Mouse (Mus musculus) right cerebral cortex, postnatal 10 days (tissue): ENCODE data around the gene Mettl26.
A peak's percentile ranks its signal among the peaks of the same experiment; 100 is the strongest.
"Not testable (repeated sequence)": the region's sequence is repeated elsewhere in the genome, so short reads cannot be mapped to it uniquely, and the experiment has no call there.

ENCODE experiments used
- DNase-seq, 2 experiments: peaks; one replicate each; pipeline ENCODE4 v3.0.0; 2021; ENCODE audit warnings: low spot score in 2 of 2

The Mettl26 gene

DNA sequence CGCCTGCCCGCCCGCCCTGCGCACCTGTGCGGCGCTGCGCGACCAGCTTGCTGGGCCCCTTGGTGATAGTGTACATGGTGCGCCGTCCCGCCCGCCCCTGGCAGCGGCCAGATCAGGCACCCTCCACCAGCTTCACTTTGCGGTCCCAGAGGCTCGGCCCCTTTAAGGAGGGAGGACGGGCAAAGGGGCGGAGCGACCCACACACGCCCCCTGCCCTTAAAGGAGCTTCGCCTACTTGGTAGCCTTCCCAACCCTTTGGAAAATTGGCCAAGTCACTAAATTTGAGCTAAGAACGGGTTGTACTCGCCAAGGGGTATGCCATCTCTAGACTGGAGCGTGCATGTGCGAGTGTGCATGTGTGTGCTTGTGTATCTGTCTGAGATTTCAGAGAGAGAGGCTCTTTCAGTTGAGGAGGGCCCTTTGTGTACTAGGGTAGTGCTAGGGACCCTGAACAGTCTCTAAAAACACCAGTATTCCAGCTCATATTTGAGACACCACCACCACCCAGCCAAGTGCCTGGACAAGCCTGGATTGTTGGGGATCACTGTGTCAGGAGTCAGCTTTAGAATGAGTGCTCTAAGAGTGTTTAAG lies 6.2 kb upstream of the Mettl26 start, which contains the start of gene Mcrip2:
Gene Mcrip2 (minus strand): TSS at position 164 of the 591 bp plus-strand sequence.
- peak; percentile 87 to 88 for DNase-seq

DNA sequence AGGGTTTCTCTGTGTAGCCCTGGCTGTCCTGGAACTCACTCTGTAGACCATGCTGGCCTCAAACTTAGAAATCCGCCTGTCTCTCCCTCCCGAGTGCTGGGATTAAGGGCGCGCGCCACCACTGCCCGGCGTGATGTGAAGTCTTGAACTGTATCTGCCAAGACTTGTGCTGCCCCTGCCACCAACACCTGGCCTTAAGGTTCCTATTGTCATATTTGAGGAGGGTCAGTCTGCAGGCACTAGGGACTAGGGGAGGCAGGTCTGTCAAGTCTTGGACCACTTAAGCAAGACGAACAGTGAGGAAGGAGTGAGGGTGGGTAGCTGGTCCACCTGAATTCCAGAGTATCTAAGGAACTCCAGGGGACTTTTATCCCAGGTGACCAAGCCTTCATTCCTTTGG lies 5.4 kb upstream of the Mettl26 start:
- DNase-seq = no peak

DNA sequence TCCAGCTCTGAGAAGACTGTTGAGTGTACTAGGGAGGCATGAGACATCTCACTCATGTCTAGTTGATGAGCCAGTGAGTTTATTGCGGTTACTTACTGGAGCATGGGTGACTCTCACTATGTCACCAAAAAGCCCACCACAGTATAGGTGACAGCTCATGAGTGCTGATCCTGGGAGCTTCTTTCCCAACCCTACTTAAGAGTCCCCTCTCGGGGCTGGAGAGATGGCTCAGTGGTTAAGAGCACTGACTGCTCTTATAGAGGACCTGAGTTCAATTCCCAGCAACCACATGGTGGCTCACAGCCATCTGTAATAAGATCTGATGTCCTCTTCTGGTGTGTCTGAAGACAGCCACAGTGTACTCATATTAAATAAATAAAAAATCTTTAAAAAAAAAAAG lies 4.9 kb upstream of the Mettl26 start:
- no peak for DNase-seq

DNA sequence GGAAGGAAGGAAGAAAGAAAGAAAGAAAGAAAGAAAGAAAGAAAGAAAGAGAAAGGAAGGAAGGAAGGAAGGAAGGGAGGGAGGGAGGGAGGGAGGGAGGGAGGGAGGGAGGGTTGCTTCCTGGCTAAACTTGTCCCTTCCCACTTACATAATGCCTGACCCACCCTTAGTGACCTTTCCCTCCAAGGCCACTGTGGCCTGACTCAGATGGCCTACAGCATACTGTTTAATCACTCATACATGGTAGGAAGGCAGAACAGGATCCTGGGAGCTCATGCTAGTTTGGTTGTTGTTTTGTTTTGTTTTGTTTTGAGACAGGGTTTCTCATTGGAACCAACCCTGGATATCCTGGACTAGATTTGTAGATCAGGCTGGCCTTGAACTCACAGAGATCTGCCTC lies 3.3 kb upstream of the Mettl26 start:
- DNase-seq = not testable (repeated sequence)

DNA sequence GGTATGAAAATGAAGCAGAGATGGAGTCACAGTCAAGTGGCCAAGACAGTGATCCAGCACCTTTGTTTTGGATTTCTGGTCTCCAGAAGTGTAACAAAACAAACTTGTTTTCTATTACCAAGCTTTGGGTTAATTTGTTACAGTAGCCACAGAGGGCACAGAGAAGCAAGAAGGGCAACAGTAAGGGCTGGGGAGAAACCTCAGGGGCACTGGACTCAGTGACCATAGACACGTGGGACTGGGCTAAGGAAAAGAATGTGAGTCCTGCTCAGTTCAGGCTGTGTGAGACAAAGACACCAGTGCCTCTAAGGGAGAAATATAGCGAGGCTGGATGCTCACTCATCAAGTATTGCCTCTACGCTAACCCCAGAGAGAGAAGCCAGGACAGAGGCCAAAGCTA lies 2.2 kb upstream of the Mettl26 start:
- DNase-seq = no peak

DNA sequence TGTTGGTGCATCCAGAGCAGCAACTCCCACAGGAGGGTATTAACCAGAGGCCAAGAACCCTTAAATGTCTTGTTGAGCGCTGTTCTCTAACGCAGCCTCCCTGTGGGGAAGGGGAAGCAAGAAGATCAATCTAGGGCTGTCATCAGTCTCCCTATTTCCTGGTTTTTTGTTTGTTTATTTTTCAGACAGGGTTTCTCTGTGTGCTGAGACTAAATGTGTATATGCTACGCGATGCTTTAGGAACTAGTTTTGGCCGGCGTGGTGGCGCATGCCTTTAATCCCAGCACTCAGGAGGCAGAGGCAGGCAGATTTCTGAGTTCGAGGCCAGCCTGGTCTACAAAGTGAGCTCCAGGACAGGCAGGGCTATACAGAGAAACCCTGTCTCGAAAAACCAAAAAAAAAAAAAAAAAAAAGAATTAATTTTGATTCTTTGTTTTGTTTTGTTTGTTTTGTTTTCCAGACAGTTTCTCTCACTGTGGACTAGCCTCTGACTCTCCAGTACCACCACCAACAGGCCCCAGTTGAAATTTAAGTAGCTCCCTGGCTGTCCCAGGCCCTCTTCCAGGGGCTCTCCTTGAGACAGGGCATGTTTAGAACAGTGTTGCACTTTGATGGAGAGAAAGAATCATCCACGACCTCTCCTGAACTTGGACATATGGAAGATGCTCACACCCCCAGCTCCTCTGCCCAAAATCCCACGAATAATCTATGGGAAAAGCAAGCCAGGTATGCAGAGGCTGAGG lies 1.3 kb upstream of the Mettl26 start:
- DNase-seq = no peak

DNA sequence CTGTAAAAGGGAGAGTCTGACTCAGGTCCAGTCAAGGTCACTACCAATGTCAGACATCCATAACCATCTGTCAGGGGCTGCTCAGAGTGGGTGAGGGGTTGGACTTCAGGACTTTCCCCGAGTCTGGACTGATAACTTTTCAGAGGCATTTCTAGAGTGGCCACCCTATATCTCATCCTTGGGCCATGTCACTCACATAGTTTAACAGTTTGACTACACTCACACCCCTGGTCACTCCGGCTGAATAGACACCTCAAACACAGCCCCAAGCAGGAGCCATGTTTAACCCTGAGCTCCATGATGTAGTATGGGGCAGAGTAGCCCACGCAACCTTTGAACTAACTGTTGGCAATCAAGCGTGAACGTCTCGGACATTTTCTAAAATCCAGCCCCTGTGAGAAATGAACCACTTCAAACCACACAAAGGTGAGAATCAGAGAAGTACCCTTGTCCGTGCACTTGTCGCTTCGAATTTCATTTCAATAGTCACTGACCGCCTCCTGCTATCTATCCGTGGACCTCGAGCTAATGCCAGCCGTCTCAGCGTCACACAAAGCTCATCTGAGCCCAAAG lies 640 bp upstream of the Mettl26 start:
- DNase-seq = no peak

DNA sequence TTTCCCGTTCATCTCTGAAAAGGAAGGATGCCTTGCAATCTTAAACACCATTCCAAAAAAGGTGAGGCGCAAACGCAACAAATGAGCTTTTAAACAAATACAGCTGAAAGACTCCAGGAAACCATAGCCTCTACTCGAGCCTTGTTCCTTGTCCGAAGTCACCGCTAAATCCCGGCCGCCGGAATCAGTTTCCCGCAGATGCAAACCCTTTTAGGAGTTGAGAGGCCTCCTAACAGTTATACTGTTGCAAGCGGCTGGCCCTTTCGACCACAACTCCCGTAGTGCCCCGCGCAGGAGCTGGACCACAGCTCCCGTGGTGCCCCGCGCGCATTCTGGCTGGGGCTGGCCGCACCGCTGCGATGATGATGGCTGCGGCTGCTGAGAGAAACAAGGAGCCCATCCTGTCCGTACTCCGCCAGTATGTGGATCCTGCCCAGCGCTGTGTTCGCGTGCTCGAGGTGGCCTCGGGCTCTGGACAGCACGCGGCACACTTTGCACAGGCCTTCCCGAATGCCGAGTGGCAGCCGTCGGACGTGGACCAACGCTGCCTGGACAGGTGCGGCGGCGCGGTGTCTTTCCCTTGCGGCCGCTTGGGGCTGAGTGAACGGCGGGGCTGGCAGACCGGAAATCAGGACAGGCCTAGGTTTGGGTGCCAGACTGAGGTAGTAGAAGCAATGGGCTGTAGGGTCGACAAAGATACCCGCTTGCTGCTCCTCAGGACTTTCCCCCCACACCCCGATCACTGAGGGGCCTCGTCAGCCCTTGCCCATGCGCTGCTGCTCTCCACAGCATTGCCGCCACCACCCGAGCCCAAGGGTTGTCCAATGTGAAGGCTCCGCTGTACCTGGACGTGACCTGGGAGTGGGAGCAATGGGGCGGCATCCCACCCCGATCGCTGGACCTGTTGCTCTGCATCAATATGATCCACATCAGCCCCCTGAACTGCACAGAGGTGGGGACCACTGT lies 580 bp downstream of the Mettl26 start:
- peak; percentile 94 for DNase-seq

DNA sequence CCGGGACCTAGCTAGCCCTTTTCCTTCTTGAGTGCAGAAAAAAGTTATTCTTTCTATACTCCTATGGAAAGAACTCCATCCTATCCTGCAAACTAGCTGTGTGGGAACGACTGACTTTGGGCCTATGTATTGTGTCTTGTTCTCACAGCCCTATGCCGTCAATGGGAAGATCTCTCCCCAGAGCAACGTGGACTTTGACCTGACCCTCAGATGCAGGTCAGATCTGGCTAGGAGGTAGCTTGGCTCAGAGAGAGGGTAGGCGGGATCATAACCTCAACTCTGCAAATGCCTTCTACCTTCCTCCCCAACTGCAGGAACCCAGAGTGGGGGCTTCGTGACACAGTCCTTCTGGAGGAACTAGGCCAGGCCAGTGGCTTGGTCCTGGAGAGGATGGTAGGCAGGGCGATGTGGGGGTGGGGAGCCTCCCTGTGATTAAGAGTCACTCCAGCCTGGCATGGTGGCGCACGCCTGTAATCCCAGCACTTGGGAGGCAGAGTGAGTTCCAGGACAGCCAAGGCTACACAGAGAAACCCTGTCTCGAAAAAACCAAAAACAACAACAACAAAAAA lies 1.6 kb downstream of the Mettl26 start:
- DNase-seq = no peak

DNA sequence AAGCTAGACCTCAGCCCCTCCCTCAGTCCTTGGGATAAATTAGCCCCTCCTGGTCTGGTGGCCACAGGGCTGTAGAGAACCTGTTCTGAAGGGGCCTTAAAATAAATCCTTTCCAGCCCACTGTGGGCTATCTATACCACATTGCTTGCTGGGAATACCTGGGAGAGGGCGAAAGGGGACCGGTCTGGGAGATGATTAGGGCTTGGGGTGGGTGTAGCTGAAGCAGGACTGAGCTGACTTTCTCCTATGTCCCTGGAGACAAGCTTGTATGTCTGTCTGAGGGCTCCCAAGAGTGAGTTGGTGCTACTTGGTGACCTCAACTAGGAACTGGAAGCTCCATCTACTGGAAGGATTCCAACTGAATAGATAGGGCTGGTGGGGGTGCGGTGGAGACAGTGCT lies 2.2 kb downstream of the Mettl26 start:
- no peak for DNase-seq

DNA sequence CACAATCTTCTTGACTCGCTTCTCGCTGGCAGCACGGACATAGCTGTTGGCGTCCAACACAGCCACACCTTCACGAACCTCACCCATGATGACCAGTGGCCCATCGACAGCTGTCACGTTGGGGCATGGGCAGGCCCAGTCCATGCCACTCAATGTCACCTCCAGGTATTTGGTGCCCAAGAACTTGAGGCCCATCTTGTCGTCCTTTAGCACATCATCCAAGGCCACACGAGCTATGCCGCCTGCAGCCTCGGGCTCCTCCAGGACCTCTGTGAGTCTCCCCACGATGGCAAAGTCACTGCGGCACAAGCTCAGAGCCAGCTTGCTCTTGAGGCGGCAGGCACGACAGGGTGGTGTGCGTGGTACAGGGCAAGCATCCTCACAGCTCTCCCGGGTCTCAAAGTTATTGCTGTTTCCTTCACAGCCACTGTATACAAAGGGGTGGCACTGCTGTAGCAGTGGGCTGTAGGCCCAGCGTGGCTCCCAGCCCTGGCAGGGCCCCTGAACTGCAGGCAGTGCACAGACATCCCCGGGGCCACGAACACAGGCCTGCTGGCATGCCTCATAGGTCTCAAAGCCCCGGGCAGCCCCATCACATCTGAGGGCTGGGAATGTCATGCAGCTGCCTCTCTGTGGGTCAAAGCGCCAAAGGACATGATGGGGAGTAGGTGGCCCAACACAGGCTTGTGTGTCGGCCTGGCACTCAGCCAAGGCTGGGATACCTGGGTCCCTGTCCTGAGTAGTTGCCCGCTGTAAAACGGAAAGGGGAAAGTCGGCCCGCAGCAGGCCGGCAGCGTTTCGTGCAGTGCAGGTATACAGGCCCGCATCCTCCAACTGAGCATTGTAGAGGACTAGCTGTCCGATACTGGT lies 3.1 kb downstream of the Mettl26 start:
- DNase-seq = peak in 1 of 2 experiments; percentile 64

DNA sequence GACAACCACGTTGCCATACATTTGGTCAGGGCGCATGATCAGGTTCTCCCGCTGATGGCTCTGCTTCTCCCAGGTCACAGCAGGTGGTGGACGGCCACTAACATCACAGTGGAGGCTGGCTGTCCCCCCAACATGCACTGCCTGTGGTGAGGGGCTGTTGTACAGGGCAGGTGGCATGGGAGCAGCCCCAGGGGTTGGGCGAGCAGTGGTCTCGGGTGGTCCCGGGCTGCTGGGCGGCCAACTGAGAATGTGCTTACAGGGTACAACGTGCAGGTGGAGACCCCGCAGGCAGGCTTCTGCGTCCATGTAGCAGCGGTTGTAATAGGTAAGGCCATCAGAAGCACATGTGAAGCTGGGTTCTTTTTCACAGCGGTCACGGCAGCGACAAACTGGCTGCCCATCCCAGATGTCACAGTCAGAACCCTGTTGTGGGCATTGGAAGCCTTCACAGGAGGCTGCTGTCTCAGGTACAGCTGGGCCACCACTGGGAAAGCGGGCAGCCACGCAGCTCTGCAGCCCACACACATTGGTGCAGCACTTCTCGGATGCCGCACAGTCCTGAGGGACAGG lies 3.8 kb downstream of the Mettl26 start:
- DNase-seq = no peak

DNA sequence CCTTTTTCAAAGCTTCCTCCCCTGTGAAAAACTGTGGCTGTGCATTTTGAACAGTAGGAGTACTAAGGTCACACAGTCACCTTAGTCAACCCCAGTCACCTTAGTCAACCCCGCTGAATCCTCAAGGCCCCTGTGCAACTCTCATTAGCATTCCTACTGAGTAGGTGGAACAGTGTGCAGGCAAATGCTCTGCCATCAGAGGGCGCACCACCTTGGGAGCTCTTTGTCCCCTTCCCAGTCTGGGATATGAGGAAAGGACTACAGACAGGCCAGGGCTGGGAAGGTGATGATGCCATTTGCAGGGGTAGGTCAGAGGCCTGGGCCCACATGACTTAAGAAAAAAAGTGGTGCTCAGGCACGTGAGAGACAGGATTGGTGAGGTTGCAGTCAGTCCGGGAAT lies 4.4 kb downstream of the Mettl26 start:
- peak; percentile 63 to 73 for DNase-seq

DNA sequence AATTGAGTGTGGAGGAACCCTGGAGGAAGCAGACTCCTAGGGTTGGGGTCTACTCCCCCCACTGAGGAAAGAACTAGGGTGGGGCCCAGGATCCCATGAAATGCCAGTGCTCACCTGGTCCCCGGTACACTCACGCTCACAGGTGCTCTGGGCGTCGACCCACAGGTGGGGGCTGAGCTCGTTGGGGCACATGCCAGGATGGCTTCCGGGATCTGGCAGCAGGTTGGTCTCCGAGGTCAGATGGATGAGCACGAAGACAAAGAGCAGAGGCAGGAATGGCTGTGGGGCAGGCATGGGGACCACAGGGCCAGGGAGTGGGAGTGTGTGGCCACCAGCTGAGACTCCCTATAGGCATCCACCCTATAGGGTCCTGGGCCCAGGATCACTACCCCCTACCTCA lies 4.9 kb downstream of the Mettl26 start:
- no peak for DNase-seq

DNA sequence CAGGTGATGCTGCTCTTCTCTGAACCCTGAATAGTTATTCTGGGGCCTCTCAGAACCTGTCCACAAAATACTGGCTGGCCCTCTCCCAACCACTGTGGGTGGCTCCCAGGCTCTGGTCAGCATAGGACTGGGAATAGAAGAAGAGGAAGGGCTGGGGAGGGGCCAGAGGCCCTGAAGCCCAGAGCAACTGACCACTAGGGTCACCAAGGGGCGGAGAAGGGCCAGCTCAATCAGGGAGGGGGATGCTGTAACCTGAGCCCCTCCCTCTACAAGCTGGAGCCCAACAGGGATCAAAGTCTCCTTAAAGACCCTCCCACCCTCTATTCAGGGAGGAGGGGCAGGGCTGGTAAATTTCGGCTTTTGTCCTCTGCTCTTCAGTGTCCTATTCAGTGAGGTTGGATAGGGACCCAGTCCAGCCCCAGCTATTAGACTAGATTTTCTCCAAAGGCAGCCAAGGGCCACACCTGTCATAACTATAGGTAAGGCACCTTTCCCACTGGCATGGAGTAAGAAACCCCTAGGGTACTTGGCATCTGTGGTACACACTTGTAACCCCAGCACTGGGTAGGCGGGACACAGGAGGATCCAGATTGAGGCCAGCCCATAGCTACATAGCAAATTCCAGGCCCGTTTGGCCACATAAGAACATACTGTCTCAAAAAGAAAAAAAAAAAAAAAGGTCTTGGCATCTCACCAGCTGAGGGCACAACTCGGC lies 5.5 kb downstream of the Mettl26 start, which contains the start of gene Wfikkn1:
Gene Wfikkn1 (minus strand): TSS at position 663 of the 715 bp plus-strand sequence.
- DNase-seq = no peak

DNA sequence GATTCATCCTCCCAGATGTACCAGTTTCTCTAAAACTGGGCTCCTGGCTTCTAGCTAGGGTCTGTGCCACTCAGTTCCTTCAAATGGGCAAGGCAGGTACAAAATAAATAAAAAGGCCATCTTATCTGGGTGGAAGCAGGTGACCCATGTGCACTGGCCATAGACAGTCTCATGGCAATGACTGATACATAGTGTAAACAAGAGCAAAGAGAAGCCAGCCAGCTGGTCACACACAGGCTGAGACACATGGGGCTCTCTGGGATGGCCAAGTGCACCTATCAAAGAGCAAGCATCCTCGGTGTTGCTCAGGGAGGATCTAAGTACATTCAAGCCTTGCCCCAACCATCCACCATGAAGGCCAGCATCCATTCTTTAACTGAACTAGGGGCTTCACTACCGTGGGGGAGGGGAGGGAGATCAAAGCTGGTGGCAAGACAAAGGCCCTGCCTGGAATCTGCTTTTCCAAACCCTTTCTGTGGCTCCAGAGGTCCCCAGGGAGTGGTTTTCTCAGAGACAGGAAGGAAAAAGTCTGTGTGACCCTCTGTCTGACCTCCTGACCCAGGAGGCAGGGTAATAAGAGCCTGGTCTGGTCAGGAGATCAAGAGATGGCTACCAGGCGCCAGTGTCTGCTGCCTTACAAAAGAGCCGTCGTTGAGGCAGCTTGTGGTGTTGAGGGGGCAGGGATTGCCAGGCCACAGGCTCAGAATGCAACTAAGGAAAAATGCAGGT lies 6.2 kb downstream of the Mettl26 start:
- no peak for DNase-seq

DNA sequence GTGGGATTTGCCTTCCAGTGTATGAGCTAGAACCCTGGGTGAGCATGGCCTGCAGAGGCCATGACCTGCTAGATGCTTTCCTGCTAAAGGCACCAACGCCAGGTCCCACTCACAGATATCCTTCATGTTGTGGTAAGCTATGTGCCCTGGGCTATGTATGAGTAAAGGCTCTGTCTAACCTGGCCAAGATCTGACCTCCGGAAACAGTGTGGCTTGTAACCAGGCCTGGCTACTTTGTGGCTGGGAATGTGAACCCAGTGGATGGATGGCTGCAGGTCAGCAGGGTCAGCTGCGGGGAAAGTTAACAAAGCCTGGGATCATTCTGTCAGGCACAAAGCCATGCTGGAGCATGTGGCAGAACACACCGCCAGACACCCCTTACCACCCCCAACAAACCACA lies 6.8 kb downstream of the Mettl26 start:
- DNase-seq = no peak

DNA sequence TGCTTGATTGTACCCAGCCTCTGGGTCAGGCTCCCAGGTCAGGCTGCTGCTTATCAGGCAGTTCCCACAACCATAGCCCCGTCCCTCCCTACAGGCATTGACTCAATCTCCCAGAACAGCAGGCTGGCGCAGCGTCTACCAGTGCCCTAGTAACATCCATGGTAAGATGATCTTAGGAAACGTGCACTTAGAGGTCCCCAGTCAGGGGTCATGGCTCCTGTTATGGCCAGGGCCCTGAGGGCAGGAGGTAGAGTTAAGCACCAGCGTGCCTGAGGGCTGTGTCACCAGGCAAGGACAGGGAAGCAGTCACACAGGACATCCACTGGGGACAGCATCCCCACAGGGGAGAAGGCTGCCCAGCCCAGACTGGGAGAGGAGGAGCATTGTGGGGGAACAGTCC lies 7.4 kb downstream of the Mettl26 start:
- DNase-seq = no peak

DNA sequence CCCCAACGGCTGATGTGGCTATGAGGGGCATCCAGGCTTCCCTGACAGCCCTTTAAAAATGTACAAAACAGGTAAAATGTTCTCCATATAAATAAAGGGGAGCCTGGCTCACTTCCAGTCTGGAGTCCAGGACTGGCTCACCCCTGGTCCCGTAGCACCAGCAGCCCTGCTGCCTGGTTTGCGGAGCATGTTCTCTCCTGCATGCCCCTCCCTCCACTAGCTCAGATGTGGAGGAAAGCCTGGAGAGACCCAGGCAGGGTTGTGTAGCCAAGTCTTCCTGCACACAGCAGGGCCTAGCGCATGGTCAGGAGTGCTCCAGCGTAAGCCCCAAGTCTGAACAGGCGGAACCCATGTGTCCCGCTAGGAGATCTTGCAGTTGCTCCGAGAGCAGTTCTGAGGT lies 8.4 kb downstream of the Mettl26 start:
- DNase-seq = no peak
